Comparison of ENCODE assay signal across 18 mouse cellular contexts in genomic region chr10:118953440-118953839, GRCm38 (mm10).
DNase-seq lines count a peak whose midpoint lies in the region; ATAC-seq and TF ChIP-seq lines count a peak whose summit lies in the region.
"Had no signal": no experiment of that assay in that cellular context is flagged by ENCODE, and none has a peak within 500 bp of the region (broad histone marks: within the 10 kb centered on the region; RNA-seq: fewer than 3 reads in every experiment).

No protein-coding gene starts in this region.

- ATAC-seq in heart, embryonic 15.5 days (replicated peaks; ENCODE audit: insufficient number of reproducible peaks, insufficient read depth, low FRiP score, low read depth) = peak; percentile 60; the same call in 1 of the 2 replicates
- ATAC-seq: forebrain, embryonic 13.5 days; forebrain, embryonic 15.5 days had no signal

- no peak overlapping the region for H3K4me2 ChIP-seq in heart, embryonic 15.5 days
- H3K4me2 ChIP-seq: embryonic facial prominence, embryonic 12.5 days; forebrain, embryonic 13.5 days; forebrain, embryonic 15.5 days had no signal

- H3K9me3 ChIP-seq in heart, embryonic 15.5 days (replicated peaks) = no peaks in the 10 kb centered on the region
- H3K9me3 ChIP-seq: embryonic facial prominence, embryonic 10.5 days; embryonic facial prominence, embryonic 12.5 days; forebrain, embryonic 13.5 days; forebrain, embryonic 15.5 days had no signal

- no peaks in the 10 kb centered on the region for H3K36me3 ChIP-seq in heart, embryonic 15.5 days
- no peaks in the 10 kb centered on the region for H3K36me3 ChIP-seq in small intestine, adult 2 months (ENCODE audit: control insufficient read depth, insufficient read depth, low read length)
- H3K36me3 ChIP-seq: embryonic facial prominence, embryonic 10.5 days; embryonic facial prominence, embryonic 12.5 days; forebrain, embryonic 15.5 days had no signal

- no peak for TF ChIP-seq POLR2A in small intestine, adult 2 months (IDR thresholded peaks at IDR 0.05; ENCODE audit: low read depth, low read length)

- H3K4me3 ChIP-seq in heart, embryonic 15.5 days = no peak overlapping the region
- no peak overlapping the region for H3K4me3 ChIP-seq in small intestine, adult 2 months (ENCODE audit: low read depth, low read length)
- H3K4me3 ChIP-seq: embryonic facial prominence, embryonic 10.5 days; embryonic facial prominence, embryonic 12.5 days; forebrain, embryonic 13.5 days; forebrain, embryonic 15.5 days had no signal

- peaks cover 6% of the 10 kb centered on the region for H3K27me3 ChIP-seq in heart, embryonic 15.5 days
- H3K27me3 ChIP-seq in small intestine, adult 2 months (ENCODE audit: control insufficient read depth, insufficient read depth, low read length) = no peaks in the 10 kb centered on the region
- H3K27me3 ChIP-seq: embryonic facial prominence, embryonic 12.5 days; forebrain, embryonic 15.5 days had no signal

- 30% methylated on average over 6 of the region's 6 CpGs for WGBS in heart, embryonic 15.5 days
- WGBS in small intestine, adult 2 months = 45% methylated on average over 6 of the region's 6 CpGs

- no peak overlapping the region for H3K9ac ChIP-seq in heart, embryonic 15.5 days
- H3K9ac ChIP-seq: embryonic facial prominence, embryonic 12.5 days; forebrain, embryonic 13.5 days; forebrain, embryonic 15.5 days had no signal

- H3K4me1 ChIP-seq in heart, embryonic 15.5 days (replicated peaks) = peaks cover 15% of the 10 kb centered on the region
- H3K4me1 ChIP-seq in small intestine, adult 2 months (ENCODE audit: control insufficient read depth, insufficient read depth, insufficient read length, low read length) = peaks cover 16% of the 10 kb centered on the region; the same call in 1 of the 2 replicates
- H3K4me1 ChIP-seq: embryonic facial prominence, embryonic 10.5 days; embryonic facial prominence, embryonic 12.5 days; forebrain, embryonic 13.5 days; forebrain, embryonic 15.5 days had no signal

- intact Hi-C loops in heart, postnatal 25 days (cut with DNase I) = loop anchor here (10.0 kb wide), 1 partner anchor 359 kb away; no protein-coding TSS in a partner anchor

- DNase-seq in heart, postnatal 25 days (ENCODE audit: low spot score) = no peak
- peak; percentile 24 for DNase-seq in thymus, postnatal 14 days
- no peak for DNase-seq in thymus, postnatal 10 days (ENCODE audit: low spot score in 2 of 2)
- DNase-seq in adrenal gland, postnatal 4 days (ENCODE audit: low spot score in 2 of 2) = no peak
- DNase-seq: adrenal gland, adult 2 months; adrenal gland, postnatal 10 days; adrenal gland, postnatal 25 days; cerebellum, adult 11-12 months; cerebellum, adult 2 months; cerebellum, adult 9-10 months; cerebellum, postnatal 10 days; cerebellum, postnatal 25 days had no signal

- peak overlapping the region; percentile 33; the same call in 1 of the 2 replicates for H3K27ac ChIP-seq in heart, embryonic 15.5 days
- peak overlapping the region; percentile 44 for H3K27ac ChIP-seq in small intestine, adult 2 months (ENCODE audit: insufficient read depth, low read depth, low read length)
- H3K27ac ChIP-seq: embryonic facial prominence, embryonic 10.5 days; embryonic facial prominence, embryonic 12.5 days; forebrain, embryonic 13.5 days; forebrain, embryonic 15.5 days had no signal

- TF ChIP-seq CTCF in small intestine, adult 2 months (IDR thresholded peaks at IDR 0.05; ENCODE audit: extremely low read depth, insufficient read length, insufficient replicate concordance, low read depth, low read length) = no peak
